Mouse (Mus musculus): ENCODE measurements at regions not wholly inside any gene's neighbourhood (a gene's known extent, or its start where the extent isn't known, plus 50 kb on each side); places are given as distances from the start of the nearest gene placed in this dataset.
A peak's percentile ranks its signal among the peaks of the same experiment; 100 is the strongest.

DNA sequence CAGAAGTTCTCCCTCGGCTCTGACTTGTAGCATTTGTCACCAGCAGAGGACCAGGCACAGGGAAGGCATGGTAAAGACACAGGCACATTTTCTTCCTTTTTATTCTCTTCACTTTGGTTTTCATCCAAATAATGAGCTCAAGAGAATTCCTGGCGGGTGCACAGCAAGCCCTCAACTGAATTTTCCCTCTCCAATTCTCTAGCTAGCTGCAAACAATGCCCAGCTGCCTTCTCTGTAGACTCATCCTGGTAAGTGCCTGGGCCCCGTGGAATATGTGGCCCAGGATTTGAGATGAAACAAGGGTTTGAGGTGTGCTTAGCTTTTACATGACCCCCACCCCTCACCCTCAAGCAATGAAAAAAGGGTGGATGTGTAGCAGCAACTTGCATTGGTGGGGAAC lies 90.4 kb downstream of the Otol1 start:
- no peak for DNase-seq

DNA sequence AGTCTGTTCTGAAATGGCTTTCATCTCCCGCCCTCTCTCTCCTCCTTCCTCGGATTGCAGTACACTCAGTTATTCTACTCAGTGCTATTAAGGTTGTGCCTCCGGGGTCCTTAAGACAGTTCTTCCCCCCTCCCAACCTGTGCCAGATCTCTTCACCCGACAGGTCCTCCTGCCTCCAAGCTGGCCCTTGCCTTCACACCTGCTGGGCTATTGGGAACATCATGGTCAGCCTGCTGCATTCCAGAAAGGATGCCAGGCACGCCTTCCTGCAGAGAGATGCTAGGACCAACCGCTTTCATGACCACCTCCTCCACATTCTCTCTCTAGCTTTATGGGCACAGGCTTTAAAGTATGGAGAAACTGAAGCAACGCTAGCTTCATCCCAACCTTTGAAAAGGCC lies 94.7 kb downstream of the Otol1 start:
- DNase-seq, result no peak

DNA sequence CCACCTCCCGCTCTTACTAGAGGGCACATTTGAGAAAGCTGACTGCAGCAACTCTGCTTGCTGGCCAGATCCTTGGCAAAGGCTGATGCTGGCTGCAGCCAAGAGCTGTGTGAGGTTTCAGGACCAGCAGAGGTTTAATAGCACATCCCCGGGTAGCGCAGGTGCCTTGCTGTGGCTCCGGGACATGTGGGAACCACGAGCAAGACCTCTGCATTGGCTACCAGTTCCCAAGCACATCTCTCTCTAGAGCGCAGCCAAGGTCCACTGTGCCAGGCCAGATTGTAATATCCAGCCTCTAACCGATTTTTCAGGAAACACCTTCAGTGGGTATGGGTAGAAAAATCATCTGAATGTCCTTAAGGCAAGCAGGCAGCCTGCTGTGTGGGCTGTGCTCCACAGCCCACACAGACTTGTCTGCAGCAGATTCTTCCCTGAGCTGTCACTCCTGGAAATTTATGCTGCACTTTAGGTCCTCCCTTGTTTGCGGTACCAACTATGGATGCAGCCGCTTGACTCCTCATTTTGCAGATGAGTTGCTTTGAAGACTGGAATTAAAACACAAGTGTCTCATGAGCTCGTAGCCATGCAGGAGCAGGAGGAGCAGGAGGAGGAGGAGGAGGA lies 95.3 kb downstream of the Otol1 start:
- DNase-seq, result no peak

DNA sequence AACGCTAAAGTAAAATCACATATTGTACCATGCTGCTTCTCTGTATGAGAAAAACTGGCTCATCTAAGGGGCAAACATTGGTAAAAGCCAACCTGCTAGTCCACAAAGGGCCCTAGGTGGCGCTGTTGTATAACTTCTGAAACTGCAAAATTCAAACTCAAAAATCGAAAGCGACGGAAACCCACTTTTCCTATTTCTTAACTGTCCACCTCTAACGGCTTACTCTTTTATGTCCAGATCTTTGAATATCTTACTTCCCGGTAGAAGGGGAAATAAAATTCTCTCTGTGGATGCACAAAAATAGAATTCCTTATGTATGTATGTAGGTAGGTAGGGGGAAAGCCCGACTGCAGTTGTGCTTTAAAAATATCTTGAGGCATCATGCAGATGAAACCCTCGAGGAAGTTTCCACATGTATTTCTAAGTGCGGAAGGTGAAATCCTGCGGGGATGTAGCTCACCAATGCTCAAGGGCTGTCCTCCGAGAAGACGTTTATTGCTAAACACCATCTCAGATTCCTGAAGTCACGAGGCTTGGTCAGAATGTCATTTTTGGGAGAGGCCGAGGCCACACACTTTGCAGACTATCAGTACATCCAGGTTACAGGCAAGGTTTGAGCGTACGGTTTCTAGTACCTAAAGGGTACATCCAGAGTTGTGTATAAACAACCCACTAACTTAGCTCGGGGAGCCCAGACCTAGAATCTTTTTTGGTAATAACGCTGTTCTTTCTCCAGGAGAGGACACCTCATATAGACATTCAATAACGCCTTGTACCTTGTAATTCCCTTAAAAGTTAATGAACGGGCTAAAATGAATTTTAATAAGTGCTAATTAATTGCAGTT lies 96.8 kb downstream of the Otol1 start:
- DNase-seq, result peak; percentile 76

DNA sequence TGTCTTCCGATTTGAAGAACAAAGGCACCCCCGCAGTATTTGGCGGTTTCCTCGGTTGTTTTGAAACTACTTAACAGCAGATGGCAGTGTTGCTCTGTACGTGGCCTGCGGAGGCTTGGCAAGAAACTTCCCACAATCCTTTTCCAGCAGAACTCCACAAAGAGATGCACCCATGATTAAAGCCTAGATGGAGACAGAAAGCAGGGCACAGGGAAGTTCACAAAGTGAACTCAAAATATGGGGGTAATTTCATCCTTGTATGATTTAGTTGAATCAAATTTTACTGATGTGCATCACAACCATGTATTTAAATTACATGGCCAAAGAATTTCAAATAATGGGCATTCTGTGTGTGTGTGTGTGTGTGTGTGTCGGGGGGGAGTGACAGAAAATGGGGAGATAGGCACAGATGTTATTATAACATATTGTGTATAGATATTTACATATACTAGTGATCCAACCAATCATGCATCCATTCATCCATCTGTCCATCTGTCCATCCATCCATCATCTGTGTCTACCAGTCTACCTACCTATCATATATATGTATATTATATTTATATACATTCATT lies 97.5 kb downstream of the Otol1 start:
- peak; percentile 48 for DNase-seq

DNA sequence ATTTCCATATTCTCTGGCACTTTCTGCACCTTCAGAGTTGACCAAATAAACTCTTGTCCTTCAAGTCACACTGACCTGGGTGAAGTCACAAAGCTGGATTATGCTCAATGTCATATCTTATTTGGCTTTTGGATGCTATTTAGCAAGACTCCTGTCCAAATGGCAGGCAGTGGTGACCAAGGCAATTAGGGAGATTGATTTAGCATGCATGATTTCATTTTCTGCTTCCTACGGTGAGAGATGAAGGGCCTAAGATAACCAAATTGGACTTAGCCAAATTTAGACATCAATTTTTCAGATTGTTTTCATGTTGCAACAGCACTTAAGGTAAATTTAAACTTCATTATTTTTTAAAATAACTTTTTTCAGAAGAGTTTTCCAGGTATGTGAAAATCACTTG lies 98.1 kb downstream of the Otol1 start:
- DNase-seq, result no peak

DNA sequence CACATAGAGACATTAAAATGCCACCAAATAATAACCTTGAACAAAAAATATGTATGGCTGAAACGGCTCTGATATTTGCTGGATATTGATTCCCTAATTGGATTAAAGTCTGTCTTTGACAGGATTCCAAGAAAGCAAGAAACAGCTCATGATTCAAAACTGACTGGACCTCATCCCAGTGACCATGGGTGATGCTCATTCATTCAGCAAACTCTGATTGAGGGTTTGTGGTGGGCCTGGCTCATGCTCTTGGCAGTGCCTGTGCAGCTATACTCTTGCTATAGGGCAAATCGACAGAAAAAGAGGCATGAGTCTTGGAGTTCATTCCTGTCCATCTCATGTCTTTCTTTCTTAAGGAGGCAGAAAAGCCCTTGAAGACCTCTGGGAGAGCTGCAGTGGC lies 98.7 kb downstream of the Otol1 start:
- no peak for DNase-seq

DNA sequence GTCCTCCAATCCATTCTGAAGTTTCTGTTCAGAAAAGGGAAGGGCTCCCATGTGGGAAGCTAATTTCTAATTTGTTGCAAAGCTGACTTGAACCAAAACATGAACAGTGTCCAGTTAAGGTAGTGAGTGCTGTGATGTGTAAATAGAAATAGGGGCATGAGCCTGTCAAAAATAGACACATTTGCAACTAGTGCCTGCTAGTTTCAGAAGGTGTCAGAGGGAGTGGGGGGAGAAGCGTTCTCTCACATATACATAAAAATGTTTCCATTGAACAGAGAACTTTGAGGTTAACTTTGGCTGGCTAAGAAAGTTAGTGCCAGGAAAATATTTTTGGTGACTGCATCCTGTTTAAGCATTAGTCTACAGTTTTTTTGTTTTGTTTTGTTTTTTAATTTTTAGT lies 118.8 kb downstream of the Otol1 start:
- DNase-seq, result no peak

DNA sequence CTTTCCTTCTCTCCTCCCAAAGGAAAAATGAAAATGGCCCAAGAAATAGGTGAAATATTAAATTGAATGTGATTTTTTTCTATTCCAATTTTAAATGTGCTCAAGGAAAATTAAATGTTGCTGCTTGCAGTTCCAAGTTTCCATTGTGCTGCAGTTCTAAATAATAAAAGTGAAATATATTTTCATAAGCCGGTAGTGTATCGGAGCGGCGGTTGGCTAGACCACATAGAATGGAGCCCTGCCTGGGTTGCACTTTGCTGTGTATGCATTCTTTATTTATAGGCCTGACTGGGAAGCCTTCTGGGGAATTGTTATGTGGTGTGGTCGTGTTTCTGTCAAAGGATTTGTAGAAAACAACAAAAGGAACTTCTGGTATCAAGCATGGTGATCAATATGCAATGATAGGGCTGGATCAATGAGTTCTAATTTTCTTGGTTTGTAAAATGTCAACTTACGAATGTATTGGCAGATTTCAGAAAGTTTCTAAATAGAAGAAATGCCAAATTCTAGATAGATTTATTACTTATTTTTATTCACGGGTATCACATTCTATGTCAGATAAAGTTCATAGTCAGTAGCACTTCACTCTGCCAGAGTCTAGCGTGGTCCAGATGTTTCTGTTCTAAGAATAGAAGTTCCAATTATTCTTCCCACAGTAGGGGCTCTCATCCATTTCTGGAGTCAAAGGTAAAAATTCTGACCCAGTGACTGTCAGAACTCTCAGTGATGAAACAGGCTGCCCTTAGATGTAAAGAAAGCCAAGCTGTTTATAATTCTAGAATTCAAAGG lies 123.0 kb downstream of the Otol1 start:
- no peak for DNase-seq

DNA sequence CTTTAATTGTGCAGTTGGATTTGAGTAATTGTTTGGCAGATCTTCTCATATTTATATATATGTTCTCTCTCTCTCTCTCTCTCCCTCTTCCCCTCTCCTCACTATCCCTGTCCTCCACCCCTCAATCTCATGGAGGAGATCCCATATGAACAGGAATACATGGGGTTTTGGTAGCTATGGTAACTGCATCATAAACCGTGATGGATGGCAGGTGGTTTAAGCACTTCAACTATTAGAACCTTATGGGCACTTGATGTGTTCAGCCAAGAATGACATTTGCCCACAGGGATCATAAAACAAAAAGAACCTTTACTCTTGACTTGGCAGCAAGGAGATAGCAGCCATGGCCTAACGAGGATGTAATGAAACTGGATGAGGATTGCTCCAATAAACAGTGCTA lies 127.5 kb downstream of the Otol1 start:
- no peak for DNase-seq

DNA sequence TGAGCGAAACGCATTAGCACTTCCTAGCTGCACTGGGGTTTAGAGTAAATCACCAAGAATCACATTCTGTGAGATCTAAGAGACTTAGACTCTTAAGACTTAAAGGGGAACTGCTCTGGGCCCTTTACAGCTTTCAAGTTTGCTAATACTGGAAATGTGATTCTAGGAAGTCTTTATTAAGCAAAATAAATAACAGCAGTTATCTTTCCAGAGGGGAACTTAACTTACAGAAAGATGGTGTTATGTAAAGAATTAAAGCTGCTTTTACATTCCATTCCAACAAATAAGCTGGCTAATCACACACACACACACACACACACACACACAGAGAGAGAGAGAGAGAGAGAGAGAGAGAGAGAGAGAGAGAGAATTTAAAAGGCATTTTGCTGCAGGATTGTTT lies 131.1 kb downstream of the Otol1 start:
- DNase-seq, result no peak

DNA sequence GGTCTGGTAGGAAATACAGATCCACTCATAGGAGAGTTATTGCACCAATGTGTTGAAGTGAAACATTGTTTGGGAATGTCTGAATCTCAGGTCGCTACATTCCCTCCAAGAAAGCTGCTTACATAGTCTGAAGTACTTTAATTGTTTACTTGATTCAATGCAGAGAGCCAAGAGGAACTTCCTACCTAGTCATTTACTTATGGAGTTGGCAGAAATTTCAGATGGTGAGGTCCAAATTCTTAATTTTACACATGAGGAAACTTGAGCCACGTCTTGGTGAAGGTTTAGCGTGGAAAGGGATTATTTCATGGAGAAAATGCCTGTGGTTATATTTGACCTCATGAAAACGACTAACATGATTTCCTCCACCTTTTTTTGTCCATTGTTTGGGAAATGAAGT lies 131.5 kb downstream of the Otol1 start:
- DNase-seq, result no peak

DNA sequence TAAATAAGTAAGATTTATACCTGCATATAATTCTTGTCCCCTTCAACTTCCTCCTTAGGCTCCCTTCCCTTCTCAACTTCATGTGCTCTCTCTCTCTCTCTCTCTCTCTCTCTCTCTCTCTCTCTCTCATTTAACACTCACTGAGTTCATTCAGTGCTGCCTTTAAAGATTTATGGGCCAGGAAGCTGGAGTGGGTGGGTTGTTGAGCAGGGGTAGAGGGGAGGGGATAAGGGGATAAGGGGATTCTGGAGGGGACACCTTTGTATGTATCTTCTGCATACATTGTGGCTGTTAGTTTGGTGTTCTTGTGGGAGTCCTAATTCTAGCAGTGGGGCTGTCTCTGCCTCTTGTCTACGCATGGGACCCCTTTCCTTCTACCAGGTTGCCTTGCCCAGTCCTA lies 138.3 kb downstream of the Otol1 start:
- no peak for DNase-seq

DNA sequence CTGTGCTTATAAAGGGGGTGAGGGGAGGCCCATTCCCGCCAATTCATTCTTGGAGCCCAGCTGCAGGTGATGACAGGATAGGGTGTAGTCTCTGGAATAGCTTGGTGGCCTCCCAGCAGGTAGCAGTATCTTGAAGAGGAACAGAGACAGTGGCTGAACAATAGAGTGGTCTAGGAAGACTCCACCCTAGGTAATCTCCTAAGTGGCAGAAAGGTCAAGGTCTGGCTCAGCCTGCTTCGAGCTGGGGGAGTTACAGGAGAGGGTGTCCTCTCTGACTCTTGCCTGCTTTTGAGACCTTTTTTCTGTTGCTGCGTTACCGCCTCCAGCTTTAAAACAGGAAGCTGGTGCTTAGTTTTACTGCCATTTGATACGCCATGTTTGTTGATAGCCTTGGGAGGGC lies 143.7 kb downstream of the Otol1 start:
- no peak for DNase-seq

DNA sequence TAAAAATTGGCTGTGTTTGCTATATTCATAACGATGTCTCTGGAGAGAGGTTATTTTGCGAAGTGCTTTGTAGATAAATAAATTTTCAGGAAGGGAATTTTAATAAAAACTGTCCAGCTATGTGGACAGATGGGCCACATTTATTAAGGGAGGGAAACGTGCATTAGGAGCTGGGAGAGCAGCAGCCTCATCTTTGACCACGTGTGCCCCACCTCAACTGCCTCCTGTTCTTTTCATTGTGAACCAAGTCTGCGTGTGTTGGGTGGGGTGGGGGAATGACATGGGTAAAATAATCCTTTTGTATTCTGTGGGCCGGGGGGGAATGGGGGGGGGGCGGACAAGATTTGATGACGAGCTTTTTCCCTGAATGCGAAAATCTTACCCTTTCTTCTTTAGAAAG lies 152.6 kb downstream of the Otol1 start:
- DNase-seq, result no peak

DNA sequence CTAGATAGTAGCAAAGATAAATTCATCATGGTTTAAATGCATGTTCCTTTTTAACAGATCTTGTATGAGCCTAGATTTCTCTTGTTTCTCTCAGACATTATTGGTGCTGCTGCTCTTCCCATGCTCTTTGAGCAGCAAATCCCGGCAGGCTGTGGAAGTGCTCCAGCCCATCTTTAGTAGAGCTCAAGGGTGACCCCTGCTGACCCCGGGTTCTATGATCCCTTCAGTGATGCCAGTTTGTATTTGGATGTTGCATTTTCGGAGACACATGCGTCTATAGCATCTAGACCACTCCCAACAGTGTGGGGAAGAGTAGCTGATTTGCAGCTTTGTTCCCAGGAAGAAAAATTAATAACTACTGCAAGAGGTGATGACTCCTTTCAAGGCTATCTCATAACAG lies 164.3 kb downstream of the Otol1 start:
- no peak for DNase-seq

DNA sequence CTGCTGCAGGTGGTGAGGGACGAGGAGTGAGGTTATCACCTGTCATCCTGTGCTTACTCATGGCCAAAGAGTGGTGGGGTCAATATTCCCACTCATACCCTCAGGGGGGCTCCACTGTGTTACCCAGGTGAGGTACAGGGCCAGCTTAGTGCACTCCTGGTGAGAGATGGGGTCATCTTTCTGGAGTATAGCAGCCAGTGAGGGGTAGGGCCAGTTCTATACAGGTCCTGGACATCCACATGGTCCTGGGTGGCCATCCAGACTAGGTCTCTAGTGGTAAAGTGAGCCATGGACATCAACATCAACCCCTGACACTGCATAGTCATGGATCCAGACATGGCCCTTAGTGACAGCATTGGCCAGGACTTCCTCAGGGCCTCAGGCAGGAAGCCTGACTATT lies 169.0 kb downstream of the Otol1 start:
- no peak for DNase-seq

DNA sequence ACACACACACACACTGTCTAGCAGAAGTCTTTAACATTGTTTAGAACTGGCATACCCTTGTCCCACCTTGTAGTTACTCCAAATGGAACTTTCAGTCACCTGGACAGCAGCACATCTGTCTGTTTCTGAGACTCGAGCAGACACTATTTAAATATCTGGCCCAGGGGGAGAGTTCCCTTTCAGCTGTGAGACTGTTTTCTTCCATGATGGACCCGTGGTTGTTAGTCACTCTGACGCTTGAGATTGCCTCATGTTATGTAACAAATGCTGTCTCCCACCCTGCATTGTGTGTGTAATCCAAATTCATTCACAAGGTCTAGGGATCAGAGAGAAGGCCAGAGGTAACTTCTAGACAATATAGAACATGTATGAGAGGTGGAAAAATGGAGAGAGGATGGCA lies 174.2 kb downstream of the Otol1 start:
- no peak for DNase-seq

DNA sequence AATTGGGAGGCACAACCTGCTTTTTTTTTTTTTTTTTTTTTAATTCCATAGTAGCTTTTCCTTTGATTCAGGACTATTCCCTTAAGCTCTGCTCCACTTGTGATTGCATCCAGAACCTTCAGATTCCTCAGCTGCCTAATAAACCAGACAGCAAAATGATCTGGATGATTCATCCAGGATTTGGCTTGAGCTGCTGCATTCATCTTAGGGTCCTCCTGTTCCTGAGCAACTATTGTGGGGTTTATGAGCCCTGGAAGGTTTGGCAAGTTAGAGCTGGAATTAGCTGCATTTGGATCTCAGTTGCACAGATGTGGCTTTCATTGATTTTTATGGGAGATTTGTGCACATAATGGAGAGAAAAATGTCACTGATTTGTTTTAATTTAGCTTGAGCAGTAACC lies 183.3 kb downstream of the Otol1 start:
- no peak for DNase-seq

DNA sequence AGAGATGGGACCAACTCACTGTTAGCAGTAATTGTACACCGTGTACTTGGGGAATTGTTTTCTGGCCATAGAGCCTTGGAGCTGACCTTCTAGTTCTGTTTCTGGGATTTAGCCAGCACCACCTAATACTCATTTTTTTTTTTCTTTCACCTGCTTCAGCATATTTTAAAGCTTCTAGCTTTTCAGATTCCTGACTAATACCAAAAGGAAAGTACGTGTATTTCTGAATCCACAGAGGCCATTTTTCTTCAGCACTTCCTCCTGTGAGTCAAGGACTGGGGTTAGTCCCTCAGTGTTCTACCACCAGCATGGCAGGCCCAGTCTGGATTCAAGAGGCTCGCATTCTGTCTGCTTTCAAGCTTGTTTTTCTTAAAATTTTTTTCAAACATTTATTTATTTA lies 189.3 kb downstream of the Otol1 start:
- DNase-seq, result no peak

DNA sequence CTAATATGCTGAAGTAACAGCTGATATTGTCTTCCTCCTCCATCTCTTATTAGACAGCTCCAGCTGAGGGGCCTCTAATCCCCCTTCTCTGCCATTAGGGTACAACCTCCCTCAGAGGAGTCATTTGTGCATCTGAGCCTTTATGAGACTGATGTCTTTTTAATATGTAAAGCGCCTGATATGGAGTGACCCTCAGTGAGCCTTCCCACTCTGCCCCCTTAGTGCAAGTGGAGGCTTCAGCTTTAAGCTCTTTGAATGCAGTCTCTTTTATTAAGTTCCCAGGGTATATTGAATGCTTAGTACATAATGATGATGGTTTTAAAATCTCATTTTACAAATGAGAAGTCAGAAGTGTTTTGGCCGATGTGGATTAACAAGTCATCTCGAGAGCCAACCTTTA lies 191.5 kb downstream of the Otol1 start:
- no peak for DNase-seq

DNA sequence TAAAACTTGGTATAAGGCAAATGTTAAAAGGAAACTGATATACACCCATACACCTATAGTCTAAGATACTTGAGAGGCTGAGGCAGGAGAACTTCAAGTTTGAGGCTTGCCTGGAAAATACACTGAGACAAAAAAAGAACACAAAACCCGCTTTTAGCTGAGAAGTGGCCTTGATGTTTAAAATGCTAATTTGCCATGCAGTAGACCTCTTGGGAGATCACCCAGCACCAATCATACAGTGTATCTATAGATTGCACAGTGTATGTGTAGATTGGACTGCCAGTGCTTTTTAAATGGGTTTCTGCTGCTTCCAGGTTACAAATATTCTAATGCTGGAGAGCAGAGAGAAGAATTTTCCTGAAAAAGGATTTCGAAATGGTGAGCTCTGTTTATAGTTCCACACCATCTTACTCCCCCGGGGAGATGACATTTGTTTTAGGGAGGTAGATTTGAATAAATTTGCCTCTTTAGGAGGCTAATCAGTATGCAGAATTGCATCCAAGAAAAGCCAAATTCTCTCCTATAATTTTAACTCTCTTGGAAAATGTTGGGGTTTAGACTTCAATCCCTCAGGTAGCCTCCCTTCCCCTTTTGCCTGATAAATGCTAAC lies 194.0 kb downstream of the Otol1 start:
- no peak for DNase-seq

DNA sequence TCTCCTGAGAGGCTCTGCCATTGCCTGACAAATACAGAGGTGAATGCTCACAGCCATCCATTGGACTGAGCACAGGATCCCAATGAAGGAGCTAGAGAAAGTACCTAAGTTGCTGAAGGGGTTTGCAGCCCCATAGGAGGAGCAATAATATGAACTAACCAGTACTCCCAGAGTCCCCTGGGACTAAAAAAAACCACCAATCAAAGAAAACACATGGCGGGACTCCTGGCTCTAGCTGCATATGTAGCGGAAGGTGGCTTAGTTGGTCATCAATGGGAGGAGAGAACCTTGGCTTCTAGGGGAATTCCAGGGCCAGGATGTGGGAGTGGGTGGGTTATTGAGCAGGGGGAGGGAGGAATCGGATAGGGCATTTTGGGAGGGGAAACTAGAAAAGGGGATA lies 207.8 kb downstream of the Otol1 start:
- DNase-seq, result no peak
